8 mouse cellular contexts compared by ENCODE assay signal in the genomic region with DNA sequence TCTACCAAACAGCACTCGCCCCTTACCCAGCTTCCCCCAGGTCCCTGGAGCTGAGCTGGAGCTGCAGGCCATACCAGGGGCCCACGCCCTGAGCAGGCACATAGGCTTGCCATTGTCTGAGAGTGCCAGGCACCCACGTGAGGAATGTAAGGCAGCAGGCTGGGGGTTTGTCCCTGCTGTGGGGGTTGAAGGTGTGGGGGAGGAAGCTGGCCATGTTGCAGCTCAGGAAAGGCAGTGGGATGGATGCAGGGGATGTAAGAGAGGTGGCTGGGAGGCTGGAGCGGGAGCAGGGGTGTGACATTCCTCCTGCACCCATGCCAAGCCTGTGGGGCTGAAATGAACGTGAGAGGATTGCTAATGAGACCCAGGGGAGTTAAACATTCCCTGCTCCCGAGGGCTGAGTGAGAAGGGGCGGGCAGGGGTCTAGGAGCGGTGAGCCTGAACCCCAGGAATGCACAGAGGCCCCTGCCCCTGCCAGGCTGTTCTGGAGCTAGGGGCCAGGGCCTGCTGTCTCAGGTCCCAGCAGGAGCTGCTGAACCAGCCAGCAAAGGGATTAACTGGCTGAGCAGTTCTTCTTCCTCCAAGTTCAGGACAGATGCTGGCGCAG. TPM values are rescaled to one million over a fixed set of nuclear protein-coding genes. Genes with fewer than 3 reads are reported as not detected.
DNase-seq lines count a peak whose midpoint lies in the region; ATAC-seq lines count a peak whose summit lies in the region.

No protein-coding gene starts in this region.

- no peak for ATAC-seq in embryonic facial prominence, embryonic 12.5 days (ENCODE audit: insufficient number of reproducible peaks, insufficient read depth, low FRiP score, low TSS enrichment)
- ATAC-seq in midbrain, embryonic 15.5 days (replicated peaks) = peak; percentile 69

- H3K36me3 ChIP-seq in embryonic facial prominence, embryonic 12.5 days = no peaks in the 10 kb centered on the region
- no peaks in the 10 kb centered on the region for H3K36me3 ChIP-seq in midbrain, embryonic 15.5 days (replicated peaks)

- intact Hi-C loops in heart, postnatal 10 days (cut with DNase I) = no loop called here

- 41% methylated on average over 9 of the region's 9 CpGs for WGBS in embryonic facial prominence, embryonic 12.5 days
- WGBS in midbrain, embryonic 15.5 days = 13% methylated on average over 9 of the region's 9 CpGs

- H3K27ac ChIP-seq in embryonic facial prominence, embryonic 12.5 days = peak overlapping the region; percentile 54; the same call in 1 of the 2 replicates
- peak overlapping the region; percentile 40 for H3K27ac ChIP-seq in midbrain, embryonic 15.5 days

- peak; percentile 65 to 79 for DNase-seq in cerebellum, postnatal 10 days
- no peak for DNase-seq in cerebellum, postnatal 25 days
- peak; percentile 49 to 74 for DNase-seq in kidney, adult 8-10 months
- DNase-seq in urinary bladder, adult 2 months (ENCODE audit: low spot score) = no peak
- no peak for DNase-seq in MN1 (ENCODE audit: low spot score)
- DNase-seq in heart, postnatal 10 days = no peak

- no peak overlapping the region for H3K4me2 ChIP-seq in embryonic facial prominence, embryonic 12.5 days (replicated peaks)
- H3K4me2 ChIP-seq in midbrain, embryonic 15.5 days = no peak overlapping the region

- no peaks in the 10 kb centered on the region for H3K9me3 ChIP-seq in embryonic facial prominence, embryonic 12.5 days
- H3K9me3 ChIP-seq in midbrain, embryonic 15.5 days = no peaks in the 10 kb centered on the region

- no peak overlapping the region; the same call in 1 of the 2 replicates for H3K9ac ChIP-seq in embryonic facial prominence, embryonic 12.5 days
- 0 out of 2 replicates have a peak overlapping the region, but pooled peaks have one; percentile 16 for H3K9ac ChIP-seq in midbrain, embryonic 15.5 days

- peaks cover 10% of the 10 kb centered on the region for H3K4me1 ChIP-seq in embryonic facial prominence, embryonic 12.5 days
- peaks cover 11% of the 10 kb centered on the region for H3K4me1 ChIP-seq in midbrain, embryonic 15.5 days

- H3K27me3 ChIP-seq in embryonic facial prominence, embryonic 12.5 days = no peaks in the 10 kb centered on the region
- no peaks in the 10 kb centered on the region for H3K27me3 ChIP-seq in midbrain, embryonic 15.5 days (replicated peaks)

- H3K4me3 ChIP-seq in embryonic facial prominence, embryonic 12.5 days = no peak overlapping the region
- H3K4me3 ChIP-seq in midbrain, embryonic 15.5 days = no peak overlapping the region

RNA-seq across cellular contexts. Expression of a gene that starts 1.1 kb away (rescaled TPM):
- polyA plus RNA-seq in embryonic facial prominence, embryonic 12.5 days (2016; fragmentation: Nextera tagmentation; extraction: Ambion mirVana) = 0.12 TPM in 1 of 2 replicates, not detected in the other
- 0.63 and 0.89 TPM in 2 replicates for polyA plus RNA-seq in midbrain, embryonic 15.5 days (2015; fragmentation: Nextera tagmentation; extraction: Ambion mirVana)
- polyA plus RNA-seq in urinary bladder, adult 2 months (2012; rRNA removed) = 0.54 and 0.59 TPM in 2 replicates
- under 1 TPM; 0.17 to 0.43 TPM for total RNA-seq in heart, postnatal 10 days (2021)

RNA-seq across cellular contexts. Expression of a gene that starts 21.4 kb away (rescaled TPM):
- polyA plus RNA-seq in embryonic facial prominence, embryonic 12.5 days (2016; fragmentation: Nextera tagmentation; extraction: Ambion mirVana) = 35.2 and 39.1 TPM in 2 replicates
- 10.2 and 11.1 TPM in 2 replicates for polyA plus RNA-seq in midbrain, embryonic 15.5 days (2015; fragmentation: Nextera tagmentation; extraction: Ambion mirVana)
- 30.1 and 30.6 TPM in 2 replicates for polyA plus RNA-seq in urinary bladder, adult 2 months (2012; rRNA removed)
- 10 to 100 TPM; 23.5 to 24.7 TPM for total RNA-seq in heart, postnatal 10 days (2021)

RNA-seq across cellular contexts. Expression of a gene that starts 21.6 kb away (rescaled TPM):
- polyA plus RNA-seq in embryonic facial prominence, embryonic 12.5 days (2016; fragmentation: Nextera tagmentation; extraction: Ambion mirVana) = 42.2 and 43.8 TPM in 2 replicates
- 26.8 and 31.0 TPM in 2 replicates for polyA plus RNA-seq in midbrain, embryonic 15.5 days (2015; fragmentation: Nextera tagmentation; extraction: Ambion mirVana)
- 8.8 TPM in 2 replicates for polyA plus RNA-seq in urinary bladder, adult 2 months (2012; rRNA removed)
- 10 to 100 TPM; 13.8 to 18.2 TPM for total RNA-seq in heart, postnatal 10 days (2021)

RNA-seq across cellular contexts. Expression of a gene that starts 36.1 kb away (rescaled TPM):
- not detected in 2 replicates for polyA plus RNA-seq in embryonic facial prominence, embryonic 12.5 days (2016; fragmentation: Nextera tagmentation; extraction: Ambion mirVana)
- polyA plus RNA-seq in midbrain, embryonic 15.5 days (2015; fragmentation: Nextera tagmentation; extraction: Ambion mirVana) = 0.26 and 0.27 TPM in 2 replicates
- 0.29 and 0.43 TPM in 2 replicates for polyA plus RNA-seq in urinary bladder, adult 2 months (2012; rRNA removed)
- not detected for total RNA-seq in heart, postnatal 10 days (2021)

RNA-seq across cellular contexts. Expression of a gene that starts 40.3 kb away (rescaled TPM):
- 1,059 and 1,113 TPM in 2 replicates for polyA plus RNA-seq in embryonic facial prominence, embryonic 12.5 days (2016; fragmentation: Nextera tagmentation; extraction: Ambion mirVana)
- 822 and 848 TPM in 2 replicates for polyA plus RNA-seq in midbrain, embryonic 15.5 days (2015; fragmentation: Nextera tagmentation; extraction: Ambion mirVana)
- polyA plus RNA-seq in urinary bladder, adult 2 months (2012; rRNA removed) = 312 and 444 TPM in 2 replicates
- total RNA-seq in heart, postnatal 10 days (2021) = 100 to 1,000 TPM; 750 to 806 TPM

Comparison
In these comparisons a context has a peak if more than half of its experiments do, and no peak if none do; other contexts are left out.
1. DNase-seq: peak in cerebellum, postnatal 10 days (2 of 2) and kidney, adult 8-10 months (2 of 2); none in cerebellum, postnatal 25 days (0 of 2), urinary bladder, adult 2 months (single experiment), MN1 (single experiment) and heart, postnatal 10 days (0 of 2).